Comparison of ENCODE assay signal across 20 mouse cellular contexts in genomic region chr9:103114901-103115300, GRCm38 (mm10). TPM values are rescaled to one million over a fixed set of nuclear protein-coding genes. Genes with fewer than 3 reads are reported as not detected.
DNase-seq lines count a peak whose midpoint lies in the region; ATAC-seq lines count a peak whose summit lies in the region.
"Had no signal": no experiment of that assay in that cellular context is flagged by ENCODE, and none has a peak within 500 bp of the region (broad histone marks: within the 10 kb centered on the region; RNA-seq: fewer than 3 reads in every experiment).

No protein-coding gene starts in this region.

- no peak for ATAC-seq in midbrain, embryonic 15.5 days (replicated peaks)
- no peak for ATAC-seq in midbrain, embryonic 16.5 days
- ATAC-seq in hindbrain, embryonic 14.5 days (ENCODE audit: low FRiP score), result no peak
- ATAC-seq in neural tube, embryonic 14.5 days (ENCODE audit: low read depth), result no peak
- ATAC-seq: forebrain, embryonic 13.5 days; liver, postnatal 0 days had no signal

- H3K4me3 ChIP-seq in midbrain, embryonic 15.5 days, result no peak overlapping the region
- no peak overlapping the region for H3K4me3 ChIP-seq in midbrain, embryonic 16.5 days (ENCODE audit: low read depth, low read length)
- H3K4me3 ChIP-seq in hindbrain, embryonic 14.5 days (replicated peaks; ENCODE audit: low read length), result no peak overlapping the region
- no peak overlapping the region for H3K4me3 ChIP-seq in neural tube, embryonic 14.5 days (ENCODE audit: low read depth, low read length)
- H3K4me3 ChIP-seq: forebrain, embryonic 13.5 days; megakaryocyte, embryonic 14.5 days; myocyte had no signal

- WGBS in midbrain, embryonic 15.5 days, result 89% methylated on average over 13 of the region's 13 CpGs
- WGBS in midbrain, embryonic 16.5 days, result 89% methylated on average over 13 of the region's 13 CpGs
- WGBS in hindbrain, embryonic 14.5 days, result 92% methylated on average over 13 of the region's 13 CpGs
- 90% methylated on average over 13 of the region's 13 CpGs for WGBS in neural tube, embryonic 14.5 days

- no peaks in the 10 kb centered on the region for H3K27me3 ChIP-seq in midbrain, embryonic 15.5 days (replicated peaks)
- H3K27me3 ChIP-seq in midbrain, embryonic 16.5 days (ENCODE audit: control insufficient read depth, insufficient read depth, low read depth, low read length), result no peaks in the 10 kb centered on the region
- H3K27me3 ChIP-seq in hindbrain, embryonic 14.5 days (ENCODE audit: control insufficient read depth, insufficient read depth, low read length), result no peaks in the 10 kb centered on the region
- no peaks in the 10 kb centered on the region for H3K27me3 ChIP-seq in neural tube, embryonic 14.5 days (ENCODE audit: control insufficient read depth, insufficient read depth, low read length)

- no peak overlapping the region for H3K9ac ChIP-seq in midbrain, embryonic 15.5 days
- H3K9ac ChIP-seq in midbrain, embryonic 16.5 days (ENCODE audit: low read depth, low read length), result no peak overlapping the region
- no peak overlapping the region for H3K9ac ChIP-seq in hindbrain, embryonic 14.5 days
- H3K9ac ChIP-seq in neural tube, embryonic 14.5 days (replicated peaks; ENCODE audit: low read depth, low read length), result no peak overlapping the region
- H3K9ac ChIP-seq: forebrain, embryonic 13.5 days; liver, postnatal 0 days had no signal

- H3K9me3 ChIP-seq in midbrain, embryonic 15.5 days, result no peaks in the 10 kb centered on the region
- H3K9me3 ChIP-seq in midbrain, embryonic 16.5 days (replicated peaks; ENCODE audit: control insufficient read depth, low read length, poor library complexity, severe bottlenecking), result no peaks in the 10 kb centered on the region
- no peaks in the 10 kb centered on the region for H3K9me3 ChIP-seq in hindbrain, embryonic 14.5 days (ENCODE audit: control insufficient read depth, low read length)
- no peaks in the 10 kb centered on the region for H3K9me3 ChIP-seq in neural tube, embryonic 14.5 days (ENCODE audit: control insufficient read depth, low read length)
- H3K9me3 ChIP-seq: forebrain, embryonic 13.5 days; megakaryocyte, embryonic 14.5 days had no signal

- H3K4me1 ChIP-seq in midbrain, embryonic 15.5 days, result peaks cover 71% of the 10 kb centered on the region
- peaks cover 35% of the 10 kb centered on the region for H3K4me1 ChIP-seq in midbrain, embryonic 16.5 days (ENCODE audit: control insufficient read depth, insufficient read depth, low read length)
- peaks cover 65% of the 10 kb centered on the region for H3K4me1 ChIP-seq in hindbrain, embryonic 14.5 days (replicated peaks; ENCODE audit: control insufficient read depth, insufficient read depth, low read length)
- peaks cover 23% of the 10 kb centered on the region for H3K4me1 ChIP-seq in neural tube, embryonic 14.5 days (ENCODE audit: control insufficient read depth, insufficient read depth, low read length)

- H3K27ac ChIP-seq in midbrain, embryonic 15.5 days, result no peak overlapping the region
- no peak overlapping the region for H3K27ac ChIP-seq in midbrain, embryonic 16.5 days (ENCODE audit: low read length)
- no peak overlapping the region for H3K27ac ChIP-seq in hindbrain, embryonic 14.5 days
- no peak overlapping the region for H3K27ac ChIP-seq in neural tube, embryonic 14.5 days (ENCODE audit: low read depth, low read length)
- H3K27ac ChIP-seq: forebrain, embryonic 13.5 days; kidney, postnatal 0 days had no signal

- 0 out of 2 replicates have a peak, but pooled peaks cover 5% of the 10 kb centered on the region for H3K36me3 ChIP-seq in midbrain, embryonic 15.5 days (replicated peaks)
- H3K36me3 ChIP-seq in midbrain, embryonic 16.5 days (ENCODE audit: control insufficient read depth, insufficient read depth, low read length), result no peaks in the 10 kb centered on the region
- peaks cover 7% of the 10 kb centered on the region; the same call in 1 of the 2 replicates for H3K36me3 ChIP-seq in hindbrain, embryonic 14.5 days (replicated peaks; ENCODE audit: control insufficient read depth, insufficient read depth)
- H3K36me3 ChIP-seq in neural tube, embryonic 14.5 days (ENCODE audit: control insufficient read depth, insufficient read depth, low read length), result no peaks in the 10 kb centered on the region

- H3K4me2 ChIP-seq in midbrain, embryonic 15.5 days, result peak overlapping the region; percentile 92; the same call in 1 of the 2 replicates
- no peak overlapping the region; the same call in 1 of the 2 replicates for H3K4me2 ChIP-seq in midbrain, embryonic 16.5 days (ENCODE audit: low read length)
- peak overlapping the region; percentile 57 for H3K4me2 ChIP-seq in hindbrain, embryonic 14.5 days (replicated peaks)
- peak overlapping the region; percentile 92; the same call in 1 of the 2 replicates for H3K4me2 ChIP-seq in neural tube, embryonic 14.5 days (ENCODE audit: low read depth, low read length)
- H3K4me2 ChIP-seq: forebrain, embryonic 13.5 days had no signal

- DNase-seq in heart, adult 11 months, result peak; percentile 74
- no peak for DNase-seq in heart, adult 18-20 months
- no peak for DNase-seq in hindbrain, embryonic 14.5 days (ENCODE audit: low spot score)
- DNase-seq in layer of hippocampus, adult 11-12 months (ENCODE audit: low spot score), result no peak
- DNase-seq: gastrocnemius, postnatal 25 days; heart, postnatal 10 days; kidney, adult 18-20 months; left cerebral cortex, postnatal 4 days; liver; liver, postnatal 0 days; lung, postnatal 14 days; right cerebral cortex, adult 18-20 months; thymus, postnatal 14 days had no signal

RNA-seq across cellular contexts. Expression of gene Rab6b, which starts 3.3 kb away (rescaled TPM):
- 1 to 10 TPM; 1.2 to 1.8 TPM for total RNA-seq in heart, adult 18-20 months (2021)
- polyA plus RNA-seq in midbrain, embryonic 15.5 days (2015; fragmentation: Nextera tagmentation; extraction: Ambion mirVana), result 107 and 110 TPM in 2 replicates
- 108 and 126 TPM in 2 replicates for polyA plus RNA-seq in midbrain, embryonic 16.5 days (2015; fragmentation: Nextera tagmentation; extraction: Ambion mirVana)
- 80.7 and 92.0 TPM in 2 replicates for polyA plus RNA-seq in hindbrain, embryonic 14.5 days (2014; fragmentation: Nextera tagmentation; extraction: Ambion mirVana)
- 92.1 and 95.2 TPM in 2 replicates for polyA plus RNA-seq in neural tube, embryonic 14.5 days (2014; fragmentation: Nextera tagmentation; extraction: Ambion mirVana)
